Mouse (Mus musculus) ZHBTc4 (cell line): ENCODE results near the gene Jpt2.
"Not testable (repeated sequence)": the region's sequence is repeated elsewhere in the genome, so short reads cannot be mapped to it uniquely, and the experiment has no call there.

Source experiments
- DNase-seq: peaks from one replicate; pipeline ENCODE4 v3.0.0-alpha.2; 2011; ENCODE audit warnings: low read depth, low spot score

Jpt2 gene

GRCm38 (mm10) chr17:24960135-24960851, at the start of gene Jpt2:
Gene Jpt2 (minus strand): TSS chr17:24960689.
- peak; percentile 100 for DNase-seq

- no peak for DNase-seq
These were observed 47.0 kb upstream of the Jpt2 start for GRCm38 (mm10) chr17:25007480-25007879.

GRCm38 (mm10) chr17:25005102-25005501, 44.6 kb upstream of the Jpt2 start:
- DNase-seq, result no peak

- DNase-seq, result no peak
These were observed 34.2 kb upstream of the Jpt2 start for GRCm38 (mm10) chr17:24994721-24995120.

- DNase-seq, result no peak
These were observed 26.7 kb upstream of the Jpt2 start for GRCm38 (mm10) chr17:24987221-24987620.

GRCm38 (mm10) chr17:24960852-24961715, 595 bp upstream of the Jpt2 start:
- DNase-seq, result no peak

GRCm38 (mm10) chr17:24959371-24959770, 1.1 kb downstream of the Jpt2 start:
- DNase-seq, result no peak

- DNase-seq, result no peak
These were observed 7.2 kb downstream of the Jpt2 start for GRCm38 (mm10) chr17:24953291-24953690.

GRCm38 (mm10) chr17:24950671-24951070, 9.8 kb downstream of the Jpt2 start:
- peak; percentile 28 for DNase-seq

- DNase-seq, result no peak
These were observed 12.3 kb downstream of the Jpt2 start for GRCm38 (mm10) chr17:24948204-24948603.

- not testable (repeated sequence) for DNase-seq
These were observed 16.9 kb downstream of the Jpt2 start for GRCm38 (mm10) chr17:24943589-24943988.

- no peak for DNase-seq
These were observed 17.5 kb downstream of the Jpt2 start for GRCm38 (mm10) chr17:24943036-24943435.

- DNase-seq, result peak; percentile 55
These were observed 18.0 kb downstream of the Jpt2 start for GRCm38 (mm10) chr17:24942453-24942852.

- DNase-seq, result no peak
These were observed 23.2 kb downstream of the Jpt2 start for GRCm38 (mm10) chr17:24937266-24937665.

- DNase-seq, result peak; percentile 97
These were observed 23.9 kb downstream of the Jpt2 start, which contains the start of gene Mapk8ip3 for GRCm38 (mm10) chr17:24936259-24937237. Gene Mapk8ip3 (minus strand): TSS chr17:24936977.

GRCm38 (mm10) chr17:24935666-24936065, 24.8 kb downstream of the Jpt2 start:
- no peak for DNase-seq

GRCm38 (mm10) chr17:24934926-24935325, 25.6 kb downstream of the Jpt2 start:
- no peak for DNase-seq

- no peak for DNase-seq
These were observed 27.3 kb downstream of the Jpt2 start for GRCm38 (mm10) chr17:24933163-24933562.

GRCm38 (mm10) chr17:24932431-24932830, 28.1 kb downstream of the Jpt2 start:
- DNase-seq, result no peak

- DNase-seq, result no peak
These were observed 31.0 kb downstream of the Jpt2 start for GRCm38 (mm10) chr17:24929506-24929905.

- no peak for DNase-seq
These were observed 37.2 kb downstream of the Jpt2 start for GRCm38 (mm10) chr17:24923246-24923645.
